Mouse (Mus musculus) left cerebral cortex, postnatal 10 days (tissue): ENCODE results near the gene Supt3. TPM values are rescaled to one million over a fixed set of nuclear protein-coding genes. Genes with fewer than 3 reads are reported as not detected.
A peak's percentile ranks its signal among the peaks of the same experiment; 100 is the strongest.

Source experiments
- DNase-seq, 2 experiments: peaks; one replicate each; pipeline ENCODE4 v3.0.0; 2021 to 2022; ENCODE audit warnings: low spot score in 2 of 2, mixed read lengths in 1 of 2; ENCODE audit errors: extremely low spot score in 1 of 2
- intact Hi-C: fragments of 180-260 bp; cut with DNase I; formaldehyde crosslinking; loops from one replicate; pipeline ENCODE4 v1.15.1; 2025
- total RNA-seq, 2 experiments: library from RNA; stranded (reverse); gene quantifications; 2 replicates each; pipeline ENCODE4 v1.2.3; 2021

Supt3 gene
- total RNA-seq, 2 experiments from 2014 or later = 16.1 to 16.3 TPM

GRCm38 (mm10) chr17:45073779-45074178 lies 296.8 kb downstream of the Supt3 start:
- intact Hi-C loops = no loop called here
- DNase-seq = no peak

DNA sequence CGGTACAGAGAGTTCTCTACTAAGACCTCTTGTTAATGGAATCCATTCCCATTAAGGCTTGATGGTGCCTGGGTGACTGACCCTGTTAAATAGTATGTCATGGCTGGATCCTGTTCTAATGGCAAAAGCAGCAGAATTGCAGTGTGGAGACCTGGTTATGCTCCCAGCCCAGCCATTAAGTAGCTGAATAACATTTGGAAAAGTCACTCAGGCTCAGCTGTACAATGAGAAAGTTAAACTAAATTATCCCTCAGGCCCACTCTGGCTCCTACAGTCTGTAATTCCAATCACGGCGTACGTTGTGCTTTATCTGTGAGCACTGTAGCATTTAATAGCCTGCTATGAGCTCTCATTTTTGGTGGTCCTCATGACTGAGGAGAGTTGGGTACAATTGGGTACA lies 300.0 kb downstream of the Supt3 start:
- intact Hi-C loops = no loop called here

DNA sequence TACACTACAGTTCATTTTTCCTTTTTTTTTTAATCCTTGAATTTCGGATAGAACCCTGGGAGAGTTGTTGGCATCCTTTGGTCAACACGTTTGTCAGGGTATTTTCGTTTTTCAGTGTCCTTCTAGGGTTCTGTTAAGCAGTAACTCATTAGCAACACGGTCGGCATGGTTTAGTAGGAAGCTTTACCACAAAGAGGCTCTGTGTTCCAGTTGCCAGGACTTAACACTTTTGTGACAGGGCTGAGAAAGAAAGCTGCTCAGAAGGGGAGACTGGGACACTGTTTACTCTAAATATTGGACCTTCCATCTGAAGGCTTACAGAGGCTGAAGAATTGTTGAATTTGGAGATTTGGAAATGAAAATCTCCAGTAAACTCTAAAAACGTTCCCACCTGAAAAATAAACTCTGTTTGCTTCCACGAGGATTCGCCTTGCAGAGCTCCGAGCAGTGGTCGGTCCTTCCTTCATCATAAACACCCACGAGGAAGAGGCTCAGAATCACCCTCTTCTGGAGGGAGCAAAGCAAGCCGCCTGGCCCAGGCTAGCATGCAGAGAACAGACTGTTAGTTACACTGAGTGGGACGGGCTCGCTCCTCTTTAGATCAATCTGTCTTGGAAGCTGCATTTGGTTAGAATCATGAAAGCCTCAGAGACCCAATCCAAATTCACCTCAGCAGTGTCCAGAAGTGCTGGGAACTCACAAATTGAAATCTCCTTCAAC lies 301.1 kb downstream of the Supt3 start:
- peak in 1 of 2 experiments; percentile 50 for DNase-seq

More for the DNA sequence above, 300.0 kb downstream of the Supt3 start:
- DNase-seq = no peak

DNA sequence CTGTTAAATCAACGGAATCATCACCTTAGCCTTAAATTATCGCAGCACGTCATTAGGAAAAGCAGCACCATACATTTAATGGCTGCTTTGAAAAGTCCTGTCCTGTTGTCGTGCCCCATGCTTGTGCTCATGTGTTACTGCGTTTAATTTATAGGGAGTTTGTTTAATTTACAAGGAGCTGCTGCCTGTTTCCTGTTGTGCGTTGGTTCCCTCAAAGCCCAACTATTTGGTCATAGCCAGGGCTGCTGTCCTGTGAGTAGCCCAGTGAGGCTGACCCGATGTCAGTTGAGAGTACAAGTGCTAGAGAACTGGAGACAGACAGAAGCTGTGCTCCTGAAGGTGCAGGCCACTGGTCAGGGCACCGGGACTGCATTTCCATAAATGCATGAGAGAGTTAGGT lies 304.6 kb downstream of the Supt3 start:
- intact Hi-C loops = no loop called here
- DNase-seq = no peak

More for the DNA sequence above, 301.1 kb downstream of the Supt3 start:
- intact Hi-C loops = no loop called here

DNA sequence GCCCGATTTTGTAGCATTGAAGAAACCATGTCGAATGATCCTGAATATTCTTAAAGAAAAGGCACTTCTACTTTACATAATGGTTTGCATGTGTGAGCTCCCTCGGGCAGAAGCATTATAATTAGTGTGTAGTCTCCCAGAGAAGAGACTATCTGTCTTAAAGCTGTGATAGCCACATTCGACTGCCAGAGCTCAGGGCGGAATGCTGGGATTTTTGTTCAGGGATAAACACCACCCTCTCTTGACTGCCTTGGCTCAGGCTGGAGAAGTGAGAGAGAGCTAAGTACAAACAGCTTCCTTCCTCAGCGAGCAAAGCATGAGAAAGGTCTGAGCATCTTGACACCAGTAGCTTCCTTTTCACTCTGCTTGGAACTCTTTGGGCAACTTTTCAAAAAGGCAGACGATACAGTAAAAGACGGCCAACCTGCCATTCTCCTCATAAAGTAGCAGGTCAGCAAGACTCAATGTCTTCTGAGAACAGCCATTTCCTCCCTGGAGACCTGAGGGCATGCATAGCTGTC lies 305.1 kb downstream of the Supt3 start:
- intact Hi-C loops = no loop called here
- no peak for DNase-seq

DNA sequence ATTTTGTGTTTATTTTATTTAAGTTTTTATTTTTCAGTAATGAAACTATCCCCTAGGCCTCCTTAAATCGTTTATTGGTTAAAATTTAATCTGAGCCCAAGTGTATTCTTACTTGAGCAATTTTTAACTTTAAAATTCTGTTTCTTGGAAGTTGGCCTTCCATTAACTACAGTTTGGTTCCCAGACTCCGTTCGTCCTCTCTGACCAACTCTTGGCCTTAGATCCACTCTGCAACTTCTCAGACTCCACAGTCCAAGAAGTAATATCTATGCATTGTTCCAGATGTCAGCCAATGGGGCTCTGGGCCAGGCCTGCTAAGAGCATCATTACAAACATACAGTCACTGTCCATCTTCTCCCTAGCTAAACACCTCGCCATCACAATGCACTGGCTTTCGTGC lies 309.4 kb downstream of the Supt3 start:
- DNase-seq = no peak
- intact Hi-C loops = no loop called here

- intact Hi-C loops = no loop called here
- DNase-seq = no peak
Observed at GRCm38 (mm10) chr17:45087022-45087421, 310.1 kb downstream of the Supt3 start.

DNA sequence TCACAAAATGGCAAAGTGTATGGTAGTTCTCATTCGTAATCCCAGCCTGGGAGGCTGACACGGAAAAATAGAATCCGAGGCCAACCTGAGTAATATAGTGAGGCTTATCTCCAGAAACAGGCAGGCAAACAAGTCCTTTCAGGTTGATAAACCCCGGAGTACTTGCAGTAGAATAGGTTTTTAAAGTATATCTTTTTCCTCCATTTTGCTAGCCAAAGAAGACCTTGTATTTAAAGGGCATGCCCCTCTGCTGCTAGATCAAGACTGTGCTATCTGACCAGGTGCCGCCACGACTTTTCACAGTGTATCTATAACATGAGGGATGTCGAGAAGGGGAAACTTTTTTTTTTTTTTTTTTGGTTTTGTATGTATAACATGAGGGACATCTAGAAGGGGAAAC lies 324.1 kb downstream of the Supt3 start:
- no peak for DNase-seq
- intact Hi-C loops = no loop called here

- no peak for DNase-seq
- intact Hi-C loops = no loop called here
Observed at GRCm38 (mm10) chr17:45115386-45115785, 338.4 kb downstream of the Supt3 start.

DNA sequence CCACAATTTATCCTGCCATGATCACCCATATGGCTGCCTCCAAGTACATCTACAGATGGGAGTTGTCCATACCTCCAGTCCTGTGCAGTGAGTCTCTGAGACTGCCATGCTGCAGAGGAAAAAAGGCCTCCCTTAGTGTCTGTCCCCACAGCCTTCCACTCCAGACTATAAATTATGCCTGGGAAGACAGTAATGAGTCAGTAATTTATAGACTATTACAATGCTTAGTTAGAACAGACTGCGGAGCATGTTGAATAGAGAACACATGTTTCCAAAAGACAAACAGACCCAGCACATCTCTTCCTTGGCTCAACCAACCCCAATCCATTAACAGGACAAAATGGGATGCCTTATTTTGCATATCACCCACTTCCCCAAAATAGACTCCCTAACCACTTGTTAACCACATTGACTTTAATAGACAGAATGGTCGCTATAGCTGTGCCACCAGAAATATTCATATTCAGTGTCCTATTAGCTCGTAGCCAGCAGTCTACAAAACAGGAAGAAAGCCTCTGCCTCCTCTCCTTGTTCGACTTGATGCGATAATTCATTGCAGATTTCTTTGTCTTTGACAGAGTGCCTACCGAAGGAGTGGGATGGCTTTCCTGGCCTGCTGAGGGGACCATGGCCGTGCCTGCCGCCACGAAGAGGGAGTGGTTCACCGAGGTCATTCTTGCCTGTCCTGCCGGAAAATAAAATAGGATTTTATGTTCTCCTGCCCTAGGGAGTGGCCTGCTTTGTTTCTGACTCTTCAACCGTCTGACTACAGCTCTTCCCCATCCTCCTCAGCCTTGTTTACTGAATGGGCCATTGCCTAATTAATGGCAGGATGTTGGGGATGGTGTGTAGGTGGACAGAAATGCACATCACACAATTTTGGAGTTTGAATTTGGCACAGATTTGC lies 341.9 kb downstream of the Supt3 start:
- intact Hi-C loops = no loop called here
- no peak for DNase-seq

GRCm38 (mm10) chr17:45119609-45120201 lies 342.8 kb downstream of the Supt3 start:
- DNase-seq = no peak
- intact Hi-C loops = no loop called here

GRCm38 (mm10) chr17:45123856-45124255 lies 346.9 kb downstream of the Supt3 start:
- intact Hi-C loops = no loop called here
- DNase-seq = no peak

DNA sequence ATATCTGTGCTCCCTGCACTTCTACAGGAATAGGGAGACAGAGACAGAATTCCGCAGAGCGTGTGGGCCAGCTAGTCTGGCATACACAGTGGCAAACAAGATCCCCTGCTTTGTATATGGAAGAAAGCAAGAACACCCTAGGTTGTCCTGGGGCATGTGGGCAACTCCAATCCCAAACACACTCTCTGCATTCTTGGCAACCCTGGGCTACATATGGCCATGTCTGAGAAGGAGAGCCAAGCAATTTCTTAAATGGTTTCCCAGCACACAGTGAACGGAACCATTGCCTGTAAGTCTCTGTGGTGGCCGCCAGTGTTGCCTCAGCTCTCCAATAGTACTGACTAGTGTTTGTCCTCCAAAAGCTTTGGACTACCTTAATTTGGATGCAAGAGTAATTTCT lies 351.7 kb downstream of the Supt3 start:
- DNase-seq = no peak
- intact Hi-C loops = no loop called here

GRCm38 (mm10) chr17:45133501-45134400 lies 356.8 kb downstream of the Supt3 start:
- no peak for DNase-seq
- intact Hi-C loops = no loop called here

DNA sequence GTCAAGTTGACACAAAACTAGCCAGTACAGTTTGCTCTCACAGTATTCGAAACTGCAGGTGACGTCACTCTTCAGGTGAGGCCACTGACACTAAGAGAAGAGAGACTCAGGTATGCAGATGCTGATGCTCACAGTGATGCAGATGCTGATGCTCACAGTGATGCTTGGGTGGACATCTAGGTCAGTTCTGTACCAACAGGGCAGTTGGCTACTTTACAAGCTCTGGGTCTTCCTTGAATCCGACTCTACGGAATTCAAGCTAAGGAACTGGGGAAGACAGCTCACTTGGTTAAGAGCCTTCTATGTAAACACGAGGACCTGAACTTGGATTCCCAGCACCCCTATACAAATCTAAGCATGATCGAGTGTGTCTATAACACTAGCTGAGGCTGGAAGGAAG lies 359.5 kb downstream of the Supt3 start:
- DNase-seq = no peak
- intact Hi-C loops = no loop called here

DNA sequence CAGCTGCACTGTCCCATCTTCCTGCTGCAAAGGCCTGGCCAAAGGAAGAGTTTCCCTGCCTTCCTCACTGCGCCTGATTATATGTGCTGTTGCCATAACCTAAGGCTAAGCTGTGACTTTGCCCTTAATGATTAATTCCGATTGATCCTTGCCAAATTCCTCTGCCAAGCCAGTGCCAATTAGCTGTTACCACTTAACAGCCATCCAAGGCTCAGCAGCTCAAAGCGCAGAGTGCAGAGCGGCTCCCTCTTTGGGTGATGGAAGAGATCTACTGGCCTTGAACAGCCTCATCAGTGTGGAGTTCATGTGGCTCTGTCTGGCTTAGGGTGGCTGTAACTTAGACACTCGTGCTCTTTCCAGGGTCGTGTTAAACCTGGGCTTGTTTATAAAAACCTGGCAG lies 366.1 kb downstream of the Supt3 start:
- intact Hi-C loops = no loop called here
- DNase-seq = no peak

DNA sequence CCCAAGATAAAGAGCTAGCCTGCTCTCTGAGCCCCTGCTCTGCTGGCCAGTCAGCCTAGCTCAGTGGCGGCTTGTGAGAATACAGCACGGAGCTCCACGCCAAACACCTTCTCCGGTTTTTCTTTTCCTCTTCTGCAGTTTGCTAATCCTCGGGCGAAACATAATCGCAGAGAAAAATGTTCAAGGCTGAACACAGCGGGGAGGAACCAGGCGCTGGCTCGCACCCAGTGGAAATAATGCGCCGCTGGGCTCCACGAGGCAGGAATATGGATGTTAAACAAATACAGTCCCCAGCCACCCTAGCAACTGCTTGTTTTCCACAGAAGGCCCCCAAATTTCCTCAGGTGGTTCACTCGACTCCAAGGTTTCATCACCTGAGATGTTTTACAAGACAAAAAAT lies 367.7 kb downstream of the Supt3 start:
- no peak for DNase-seq
- intact Hi-C loops = no loop called here

DNA sequence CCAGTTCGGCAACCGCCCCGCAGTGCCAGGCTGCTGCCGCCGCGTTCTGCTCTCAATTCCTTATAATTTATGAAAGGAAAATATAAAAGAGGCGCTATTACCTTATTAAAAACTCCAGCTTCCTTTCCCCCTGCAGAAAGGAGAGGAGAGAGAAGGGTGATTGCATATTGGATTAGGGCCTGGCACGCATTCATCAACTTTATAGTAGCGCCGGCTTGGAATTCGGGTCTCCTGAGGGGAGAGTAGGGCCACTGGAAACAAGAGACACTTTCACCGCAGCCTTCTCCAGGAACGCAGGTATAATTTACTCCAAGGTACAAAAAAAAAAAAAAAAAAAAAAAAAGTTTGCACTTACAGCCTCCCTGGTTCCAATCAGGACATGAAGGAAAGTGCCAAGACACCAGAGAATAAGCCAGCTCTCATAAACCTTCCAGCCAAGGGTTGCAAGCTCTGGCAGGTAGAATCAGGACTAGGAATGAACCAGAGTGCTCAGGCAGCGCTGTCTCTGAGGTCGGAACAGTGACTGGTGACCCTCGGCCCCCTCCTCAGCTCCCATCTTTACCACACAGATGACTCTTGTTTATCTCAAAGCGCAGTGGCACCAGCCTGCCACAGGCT lies 374.5 kb downstream of the Supt3 start:
- intact Hi-C loops = no loop called here
- no peak for DNase-seq
